Mouse (Mus musculus) kidney, adult 2 months (tissue): Measurements from ENCODE around the gene Tiam1. TPM values are rescaled to one million over a fixed set of nuclear protein-coding genes. Genes with fewer than 3 reads are reported as not detected.
A peak's percentile ranks its signal among the peaks of the same experiment; 100 is the strongest.

Source experiments
- DNase-seq: peaks from one replicate; pipeline ENCODE4 v3.0.0; 2021
- H3K27ac ChIP-seq: fragments of 200-500 bp; 2 replicates; pipeline ENCODE4 v1.5.1; 2012; ENCODE audit warnings: low read depth, low read length, control low read depth, inconsistent platforms; ENCODE audit not compliant: insufficient read depth
- H3K27me3 ChIP-seq: fragments of 200-500 bp; replicated peaks from 2 replicates; pipeline ENCODE4 v1.6.1; 2012; ENCODE audit warnings: mild to moderate bottlenecking, moderate library complexity, low read length, inconsistent platforms; ENCODE audit not compliant: control insufficient read depth, insufficient read depth
- H3K36me3 ChIP-seq: fragments of 200-500 bp; 2 replicates; pipeline ENCODE4 v1.6.1; 2012; ENCODE audit warnings: mild to moderate bottlenecking, moderate library complexity, low read length, inconsistent platforms; ENCODE audit not compliant: control insufficient read depth, insufficient read depth
- H3K4me1 ChIP-seq: fragments of 200-500 bp; 2 replicates; pipeline ENCODE4 v1.6.1; 2011; ENCODE audit warnings: low read length; ENCODE audit not compliant: control insufficient read depth, insufficient read depth
- H3K4me3 ChIP-seq: fragments of 200-500 bp; 2 replicates; pipeline ENCODE4 v1.5.1; 2011; ENCODE audit warnings: mild to moderate bottlenecking, low read depth, low read length, control low read depth; ENCODE audit not compliant: insufficient read depth
- CTCF ChIP-seq: fragments of 200-500 bp; conservative IDR thresholded peaks from 2 replicates; pipeline ENCODE4 v1.5.1; 2011; ENCODE audit warnings: low read depth, mild to moderate bottlenecking, control low read depth, low read length, moderate library complexity, mixed read lengths; ENCODE audit not compliant: insufficient read depth, insufficient read length
- POLR2A ChIP-seq: fragments of 200-500 bp; IDR thresholded peaks from one replicate; pipeline ENCODE4 v1.6.1; 2011; ENCODE audit warnings: low read depth, low read length, control low read depth
- WGBS: fragments of 180-500 bp; shearing (Covaris S2); methylation state at CpG from one replicate; pipeline ENCODE4 v1.1.7; 2018; 5-methylcytosine and 5-hydroxymethylcytosine counted together
- polyA plus RNA-seq: library from polyadenylated mRNA; depleted of rRNA; stranded (reverse); fragments of >200 nt; gene quantifications from 2 replicates; pipeline ENCODE4 v1.2.3, GENCODE M21; 2012

Tiam1 gene
- polyA plus RNA-seq, 1 experiment: 4.0 TPM

- Histone ChIP-seq H3K4me1 (no peaks in the 10 kb centered on the region), H3K27me3 (no peaks in the 10 kb centered on the region), H3K4me3 (no peak overlapping the region), H3K27ac (no peak overlapping the region), H3K36me3 (no peaks in the 10 kb centered on the region)
- WGBS: 23% methylated on average over 10 of the region's 10 CpGs
- peak; percentile 69 for DNase-seq
- TF ChIP-seq POLR2A (no peak), CTCF (peak; percentile 95)
Measured at GRCm38 (mm10) chr16:90167646-90168045, 24.1 kb upstream of the Tiam1 start.

- Histone ChIP-seq H3K4me1 (no peaks in the 10 kb centered on the region), H3K27ac (no peak overlapping the region), H3K4me3 (no peak overlapping the region), H3K27me3 (no peaks in the 10 kb centered on the region), H3K36me3 (no peaks in the 10 kb centered on the region)
- DNase-seq: no peak
- TF ChIP-seq POLR2A: no peak
- WGBS: 76% methylated on average over 2 of the region's 2 CpGs
Measured at GRCm38 (mm10) chr16:90165435-90165834, 21.9 kb upstream of the Tiam1 start.

GRCm38 (mm10) chr16:90164942-90165341 is 21.4 kb upstream of the Tiam1 start:
- DNase-seq: no peak
- Histone ChIP-seq H3K4me1 (no peaks in the 10 kb centered on the region), H3K27ac (no peak overlapping the region), H3K4me3 (no peak overlapping the region), H3K27me3 (no peaks in the 10 kb centered on the region), H3K36me3 (no peaks in the 10 kb centered on the region)
- TF ChIP-seq POLR2A: no peak
- TF ChIP-seq CTCF: no peak
- WGBS: 90% methylated on average over 11 of the region's 11 CpGs

- TF ChIP-seq CTCF: no peak; the same call in 1 of the 2 replicates
- TF ChIP-seq POLR2A: no peak
- H3K4me1 ChIP-seq: no peaks in the 10 kb centered on the region
- H3K4me3 ChIP-seq: no peak overlapping the region
- H3K36me3 ChIP-seq: no peaks in the 10 kb centered on the region
- no peak for DNase-seq
- no peaks in the 10 kb centered on the region; the same call in 1 of the 2 replicates for H3K27me3 ChIP-seq
- WGBS: 38% methylated on average over 7 of the region's 7 CpGs
- no peak overlapping the region for H3K27ac ChIP-seq
Measured at GRCm38 (mm10) chr16:90155080-90155479, 11.5 kb upstream of the Tiam1 start.

- no peak overlapping the region for H3K4me3 ChIP-seq
- DNase-seq: no peak
- H3K4me1 ChIP-seq: no peaks in the 10 kb centered on the region
- 90% methylated on average over 6 of the region's 6 CpGs for WGBS
- no peaks in the 10 kb centered on the region for H3K36me3 ChIP-seq
- TF ChIP-seq POLR2A (no peak), CTCF (no peak)
- H3K27ac ChIP-seq: no peak overlapping the region
- H3K27me3 ChIP-seq: no peaks in the 10 kb centered on the region
Measured at GRCm38 (mm10) chr16:90150820-90151219, 7.3 kb upstream of the Tiam1 start.

GRCm38 (mm10) chr16:90150126-90150525 is 6.6 kb upstream of the Tiam1 start:
- H3K4me1 ChIP-seq: no peaks in the 10 kb centered on the region
- TF ChIP-seq CTCF (no peak), POLR2A (no peak)
- H3K27ac ChIP-seq: no peak overlapping the region
- H3K27me3 ChIP-seq: no peaks in the 10 kb centered on the region
- no peaks in the 10 kb centered on the region for H3K36me3 ChIP-seq
- no peak overlapping the region for H3K4me3 ChIP-seq
- no peak for DNase-seq
- 69% methylated on average over 7 of the region's 7 CpGs for WGBS

GRCm38 (mm10) chr16:90149335-90149734 is 5.8 kb upstream of the Tiam1 start:
- no peaks in the 10 kb centered on the region for H3K27me3 ChIP-seq
- 68% methylated on average over 9 of the region's 9 CpGs for whole genome bisulfite sequencing
- H3K36me3 ChIP-seq: no peaks in the 10 kb centered on the region
- TF ChIP-seq CTCF: no peak
- no peak for TF ChIP-seq POLR2A
- no peaks in the 10 kb centered on the region for H3K4me1 ChIP-seq
- no peak overlapping the region for H3K4me3 ChIP-seq
- DNase-seq: no peak
- H3K27ac ChIP-seq: no peak overlapping the region

GRCm38 (mm10) chr16:90145244-90145643 is 1.7 kb upstream of the Tiam1 start:
- TF ChIP-seq CTCF (no peak), POLR2A (no peak)
- Histone ChIP-seq H3K4me3 (no peak overlapping the region), H3K36me3 (no peaks in the 10 kb centered on the region), H3K4me1 (no peaks in the 10 kb centered on the region), H3K27me3 (no peaks in the 10 kb centered on the region), H3K27ac (no peak overlapping the region)
- 83% methylated on average over 1 of the region's 1 CpGs for WGBS
- no peak for DNase-seq
